Mouse (Mus musculus): ENCODE data around the gene Iffo2. TPM values are rescaled to one million over a fixed set of nuclear protein-coding genes. Genes with fewer than 3 reads are reported as not detected.

Gene Iffo2
- total RNA-seq, 1 experiment from 2014 or later = 14.8 TPM

- DNase-seq = peak; percentile 55
Observed at GRCm38 (mm10) chr4:139641829-139642425, 111.6 kb downstream of the Iffo2 start.

- DNase-seq = peak; percentile 90
Observed at GRCm38 (mm10) chr4:139643972-139644371, 113.6 kb downstream of the Iffo2 start.

DNA sequence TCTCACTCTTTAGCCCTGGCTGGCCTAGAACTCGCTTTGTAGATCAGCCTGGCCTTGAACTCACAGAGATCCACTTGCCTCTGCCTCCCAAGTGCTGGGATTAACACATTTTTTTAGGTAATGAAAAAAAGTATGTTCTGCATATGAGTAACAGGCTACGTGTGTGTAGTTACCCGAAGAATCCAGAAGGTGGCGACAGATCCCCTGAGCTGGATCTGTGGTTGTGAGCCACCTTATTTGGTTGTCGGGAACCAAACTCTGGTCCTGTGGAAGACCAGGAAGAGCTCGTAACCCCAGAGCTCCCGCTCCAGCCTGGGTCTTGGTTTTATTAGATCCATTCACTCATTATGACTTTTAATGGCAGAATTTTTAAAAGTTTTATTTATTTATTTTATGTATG is 116.6 kb downstream of the Iffo2 start:
- DNase-seq = no peak

- no peak for DNase-seq
Observed at GRCm38 (mm10) chr4:139650086-139650743, 119.9 kb downstream of the Iffo2 start.

- no peak for DNase-seq
Observed at GRCm38 (mm10) chr4:139650907-139651306, 120.6 kb downstream of the Iffo2 start.

- DNase-seq = no peak
Observed at GRCm38 (mm10) chr4:139653238-139653637, 122.9 kb downstream of the Iffo2 start, which contains the start of gene Tas1r2. Gene Tas1r2, plus strand, starts transcription at chr4:139653538.

DNA sequence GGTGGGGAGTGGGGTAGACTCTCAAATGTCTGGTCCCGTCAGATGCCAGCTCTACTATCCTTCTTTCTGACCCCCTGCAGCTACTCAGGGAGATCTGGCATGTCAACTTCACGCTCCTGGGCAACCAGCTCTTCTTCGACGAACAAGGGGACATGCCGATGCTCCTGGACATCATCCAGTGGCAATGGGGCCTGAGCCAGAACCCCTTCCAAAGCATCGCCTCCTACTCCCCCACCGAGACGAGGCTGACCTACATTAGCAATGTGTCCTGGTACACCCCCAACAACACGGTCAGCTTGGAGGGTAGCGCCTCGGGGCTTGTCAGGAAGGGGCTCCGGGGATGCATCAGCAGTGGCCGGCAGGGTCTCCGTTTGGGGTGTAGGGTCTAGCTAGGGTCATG is 131.5 kb downstream of the Iffo2 start:
- DNase-seq = no peak

GRCm38 (mm10) chr4:139667632-139668031 is 137.3 kb downstream of the Iffo2 start:
- no peak for DNase-seq

DNA sequence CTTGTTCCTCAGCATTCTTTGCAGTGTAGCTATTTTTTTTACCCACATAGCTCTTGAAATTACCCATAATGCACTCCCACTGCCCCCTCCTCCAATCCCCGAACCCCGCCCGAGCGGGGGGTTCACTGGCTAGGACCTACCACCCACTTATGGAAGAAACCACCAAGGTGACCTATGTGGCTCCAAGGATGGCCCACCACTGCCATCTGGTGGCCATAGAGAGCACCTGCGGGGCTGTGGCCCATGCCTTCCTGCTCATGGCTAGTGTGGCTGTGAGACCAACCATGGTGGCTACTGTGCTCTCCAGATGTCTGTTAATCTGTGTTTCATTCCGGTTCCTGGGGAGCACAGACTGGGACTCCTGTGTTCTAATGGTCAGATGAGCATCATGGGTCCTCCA is 139.5 kb downstream of the Iffo2 start:
- DNase-seq = peak; percentile 69

Small RNA genes lying within 50 kb of the gene (microRNA-seq; reads per million reads assigned to microRNA genes)
- 0 reads per million in 2 experiments for gene Gm25571
- 0 to 0.38 reads per million in 2 experiments for gene Mir7020

Other genes with a start within 250 kb of the Iffo2 start
- gene Pqlc2, start 219.8 kb upstream of the Iffo2 start, total RNA-seq (2021) = 7.5 and 10.0 TPM in 2 replicates
- 61.0 and 62.5 TPM in 2 replicates for gene Akr7a5, start 219.8 kb upstream of the Iffo2 start, total RNA-seq (2021)
- 55.0 and 64.9 TPM in 2 replicates for gene Mrto4, start 178.0 kb upstream of the Iffo2 start, total RNA-seq (2021)
- 41.2 and 43.1 TPM in 2 replicates for gene Emc1, start 178.0 kb upstream of the Iffo2 start, total RNA-seq (2021)
- gene Ubr4, start 177.9 kb upstream of the Iffo2 start, total RNA-seq (2021) = 124 and 133 TPM in 2 replicates
- not detected in 2 replicates for gene Gm21969, start 72.6 kb downstream of the Iffo2 start, total RNA-seq (2021)
- 54.4 and 97.6 TPM in 2 replicates for gene Aldh4a1, start 92.3 kb downstream of the Iffo2 start, total RNA-seq (2021)
- gene Tas1r2, start 123.0 kb downstream of the Iffo2 start, total RNA-seq (2021) = not detected in 2 replicates